ENCODE assay signal across 8 mouse cellular contexts in the genomic region with DNA sequence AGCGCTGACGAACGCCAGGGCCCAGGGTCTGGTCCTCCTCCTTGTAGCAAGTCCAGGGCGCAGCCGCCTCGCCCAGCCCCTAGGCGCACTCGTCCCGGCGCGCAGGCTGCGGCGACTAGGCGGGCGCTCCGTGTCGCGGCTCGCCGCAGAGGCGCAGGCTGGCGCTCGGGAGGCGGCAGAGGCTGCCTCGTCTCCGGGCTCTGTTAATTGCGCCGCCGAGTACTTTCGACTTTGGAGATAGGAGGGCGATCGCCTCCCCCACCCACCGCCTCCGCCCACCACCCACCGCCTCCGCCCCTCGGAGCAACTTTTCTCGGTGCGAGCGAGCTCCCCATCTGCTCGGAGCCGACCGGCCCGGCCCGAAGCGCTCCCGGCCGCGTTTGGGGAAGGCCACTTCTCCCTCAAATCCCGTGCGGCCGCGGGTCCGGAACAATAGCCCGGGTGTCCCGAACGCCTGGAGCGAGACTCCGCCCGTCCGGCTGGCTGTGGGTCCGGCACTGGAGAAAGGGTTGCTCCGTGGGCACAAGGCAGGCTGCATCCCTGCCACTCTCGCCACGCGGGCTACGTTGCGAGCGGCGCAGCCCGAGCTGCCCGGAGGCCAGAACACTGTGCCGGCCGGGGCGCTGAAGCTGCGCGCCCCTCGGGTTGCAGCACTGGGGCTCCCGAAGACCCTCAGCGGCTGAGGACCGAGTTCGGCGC. TPM values are rescaled to one million over a fixed set of nuclear protein-coding genes. Genes with fewer than 3 reads are reported as not detected.
DNase-seq lines count a peak whose midpoint lies in the region; ATAC-seq and TF ChIP-seq lines count a peak whose summit lies in the region.

No protein-coding gene starts in this region.

- peak overlapping the region; percentile 69 for H3K4me2 ChIP-seq in forebrain, embryonic 14.5 days (ENCODE audit: low read length)
- peak overlapping the region; percentile 93 for H3K4me2 ChIP-seq in limb, embryonic 11.5 days (ENCODE audit: low read depth, severe bottlenecking)
- peak overlapping the region; percentile 79 for H3K4me2 ChIP-seq in midbrain, embryonic 11.5 days

- no peaks in the 10 kb centered on the region for H3K9me3 ChIP-seq in forebrain, embryonic 14.5 days (replicated peaks; ENCODE audit: control insufficient read depth, low read length)
- no peaks in the 10 kb centered on the region for H3K9me3 ChIP-seq in hindbrain, embryonic 10.5 days
- H3K9me3 ChIP-seq in limb, embryonic 11.5 days (ENCODE audit: control insufficient read depth, low read length) = no peaks in the 10 kb centered on the region
- H3K9me3 ChIP-seq in midbrain, embryonic 11.5 days (ENCODE audit: control insufficient read depth, low read length) = no peaks in the 10 kb centered on the region

- peak; percentile 69 for ATAC-seq in forebrain, embryonic 14.5 days
- ATAC-seq in limb, embryonic 11.5 days (ENCODE audit: insufficient number of reproducible peaks, low FRiP score, low TSS enrichment, low read depth) = peak; percentile 64
- ATAC-seq in midbrain, embryonic 11.5 days (ENCODE audit: low FRiP score) = peak; percentile 65

- peak overlapping the region; percentile 92 for H3K4me3 ChIP-seq in bone marrow macrophage, adult 2 months (ENCODE audit: insufficient read depth, low read length)
- peak overlapping the region; percentile 81 for H3K4me3 ChIP-seq in forebrain, embryonic 14.5 days (ENCODE audit: low read depth, low read length)
- peak overlapping the region; percentile 68 for H3K4me3 ChIP-seq in hindbrain, embryonic 10.5 days
- H3K4me3 ChIP-seq in limb, embryonic 11.5 days (ENCODE audit: low read depth, low read length) = peak overlapping the region; percentile 68
- H3K4me3 ChIP-seq in midbrain, embryonic 11.5 days (ENCODE audit: low read depth, low read length) = peak overlapping the region; percentile 73

- under 1% methylated on average over 80 of the region's 83 CpGs for WGBS in forebrain, embryonic 14.5 days
- WGBS in hindbrain, embryonic 10.5 days = under 1% methylated on average over 83 of the region's 83 CpGs
- 1% methylated on average over 64 of the region's 83 CpGs for WGBS in limb, embryonic 11.5 days
- under 1% methylated on average over 66 of the region's 83 CpGs for WGBS in midbrain, embryonic 11.5 days

- H3K4me1 ChIP-seq in bone marrow macrophage, adult 2 months (ENCODE audit: control insufficient read depth, insufficient read depth, low read length) = peaks cover 2% of the 10 kb centered on the region; the same call in 1 of the 2 replicates
- peaks cover 19% of the 10 kb centered on the region for H3K4me1 ChIP-seq in forebrain, embryonic 14.5 days (ENCODE audit: control insufficient read depth, insufficient read depth, low read length)
- H3K4me1 ChIP-seq in hindbrain, embryonic 10.5 days (replicated peaks) = peaks cover 49% of the 10 kb centered on the region
- H3K4me1 ChIP-seq in limb, embryonic 11.5 days (ENCODE audit: control insufficient read depth, insufficient read depth, low read length) = peaks cover 11% of the 10 kb centered on the region
- H3K4me1 ChIP-seq in midbrain, embryonic 11.5 days (ENCODE audit: control insufficient read depth, insufficient read depth, low read length) = peaks cover 26% of the 10 kb centered on the region

- TF ChIP-seq CTCF in bone marrow macrophage, adult 2 months (IDR thresholded peaks at IDR 0.05; ENCODE audit: low read depth, low read length) = no peak

- DNase-seq in layer of hippocampus, adult 9-11 months = peak; percentile 44
- no peak for DNase-seq in layer of hippocampus, adult 9-10 months (ENCODE audit: low spot score)
- DNase-seq in forebrain, embryonic 14.5 days (ENCODE audit: low spot score) = peak; percentile 77
- peak; percentile 80 for DNase-seq in hindbrain, embryonic 10.5 days (ENCODE audit: low spot score)
- peak; percentile 77 for DNase-seq in limb, embryonic 11.5 days (ENCODE audit: low spot score)
- peak; percentile 98 for DNase-seq in midbrain, embryonic 11.5 days (ENCODE audit: low spot score, missing footprints)
- DNase-seq in testis, postnatal 14 days (ENCODE audit: low spot score) = peak; percentile 46

- peak overlapping the region; percentile 84 for H3K9ac ChIP-seq in forebrain, embryonic 14.5 days (ENCODE audit: low read length)
- peak overlapping the region; percentile 82 for H3K9ac ChIP-seq in limb, embryonic 11.5 days (ENCODE audit: low read length)
- H3K9ac ChIP-seq in midbrain, embryonic 11.5 days (ENCODE audit: low read length) = peak overlapping the region; percentile 87

- H3K27me3 ChIP-seq in forebrain, embryonic 14.5 days (replicated peaks; ENCODE audit: control insufficient read depth, insufficient read depth, low read length) = peaks cover 34% of the 10 kb centered on the region
- H3K27me3 ChIP-seq in hindbrain, embryonic 10.5 days (ENCODE audit: insufficient read depth, poor library complexity, severe bottlenecking) = peaks cover 69% of the 10 kb centered on the region
- H3K27me3 ChIP-seq in limb, embryonic 11.5 days (ENCODE audit: control insufficient read depth, insufficient read depth, low read length) = peaks cover 51% of the 10 kb centered on the region
- peaks cover 65% of the 10 kb centered on the region for H3K27me3 ChIP-seq in midbrain, embryonic 11.5 days (ENCODE audit: control insufficient read depth, insufficient read depth, low read length)

- no peak for TF ChIP-seq POLR2A in bone marrow macrophage, adult 2 months (IDR thresholded peaks at IDR 0.05; ENCODE audit: borderline replicate concordance, low read depth, low read length)

- H3K36me3 ChIP-seq in forebrain, embryonic 14.5 days (ENCODE audit: control insufficient read depth, insufficient read depth, low read length) = no peaks in the 10 kb centered on the region
- no peaks in the 10 kb centered on the region for H3K36me3 ChIP-seq in hindbrain, embryonic 10.5 days
- no peaks in the 10 kb centered on the region for H3K36me3 ChIP-seq in limb, embryonic 11.5 days (ENCODE audit: control insufficient read depth, insufficient read depth, low read length)
- no peaks in the 10 kb centered on the region for H3K36me3 ChIP-seq in midbrain, embryonic 11.5 days (ENCODE audit: control insufficient read depth, insufficient read depth, low read length)

- H3K27ac ChIP-seq in bone marrow macrophage, adult 2 months (ENCODE audit: insufficient read depth, low read depth, low read length) = peak overlapping the region; percentile 70
- peak overlapping the region; percentile 94 for H3K27ac ChIP-seq in forebrain, embryonic 14.5 days (ENCODE audit: low read depth, low read length)
- H3K27ac ChIP-seq in hindbrain, embryonic 10.5 days = peak overlapping the region; percentile 93
- peak overlapping the region; percentile 76 for H3K27ac ChIP-seq in limb, embryonic 11.5 days (replicated peaks; ENCODE audit: low read depth, low read length)
- peak overlapping the region; percentile 75 for H3K27ac ChIP-seq in midbrain, embryonic 11.5 days (ENCODE audit: low read depth, low read length)

RNA-seq across cellular contexts. Expression of gene Satb2, which starts 6.0 kb away (rescaled TPM):
- 2.0 and 3.2 TPM in 2 replicates for polyA plus RNA-seq in bone marrow macrophage, adult 2 months (2012; ENCODE audit: insufficient read depth, insufficient read length, missing spikeins)
- 20.1 and 40.6 TPM in 2 replicates for polyA plus RNA-seq in forebrain, embryonic 14.5 days (2014; fragmentation: Nextera tagmentation; extraction: Ambion mirVana)
- polyA plus RNA-seq in hindbrain, embryonic 10.5 days (2016; fragmentation: Nextera tagmentation; extraction: Ambion mirVana) = 0.98 and 1.3 TPM in 2 replicates
- polyA plus RNA-seq in limb, embryonic 11.5 days (2014; fragmentation: Nextera tagmentation; extraction: Ambion mirVana) = 1.5 and 1.8 TPM in 2 replicates
- 1.2 and 1.5 TPM in 2 replicates for polyA plus RNA-seq in midbrain, embryonic 11.5 days (2014; fragmentation: Nextera tagmentation; extraction: Ambion mirVana)
